Mouse (Mus musculus) cortical plate, adult 2 months (tissue): ENCODE measurements around the gene Mthfd2l.

Experiments used
- CTCF ChIP-seq: fragments of 200-500 bp; IDR thresholded peaks from 2 replicates; pipeline ENCODE4 v1.5.1; 2011; ENCODE audit warnings: mild to moderate bottlenecking, control low read depth, low read length; ENCODE audit not compliant: insufficient read depth; ENCODE audit errors: extremely low read depth
- POLR2A ChIP-seq: fragments of 200-500 bp; IDR thresholded peaks from 2 replicates; pipeline ENCODE4 v1.6.1; 2011; ENCODE audit warnings: mild to moderate bottlenecking, low read length, control low read depth; ENCODE audit not compliant: insufficient read depth; ENCODE audit errors: extremely low read depth

- TF ChIP-seq CTCF: no peak
- TF ChIP-seq POLR2A: no peak
Observed at GRCm38 (mm10) chr5:90881682-90882081, 49.2 kb upstream of the Mthfd2l start.
